Mouse (Mus musculus) hindbrain, embryonic 15.5 days (tissue): ENCODE results near the gene Dnmt1. TPM values are rescaled to one million over a fixed set of nuclear protein-coding genes. Genes with fewer than 3 reads are reported as not detected.

Experiments used
- ATAC-seq: fragments of 200-750 bp; cut with Nextera tagmentation; 2 replicates; pipeline ENCODE4 v1.8.0; 2017; ENCODE audit warnings: low read depth, moderate number of reproducible peaks, moderate TSS enrichment; ENCODE audit not compliant: low FRiP score
- H3K27ac ChIP-seq: fragments of 300-500 bp; sonication (generic); replicated peaks from 2 replicates; pipeline ENCODE4 v1.5.1; 2015; ENCODE audit warnings: mild to moderate bottlenecking, inconsistent platforms
- H3K27me3 ChIP-seq: fragments of 300-500 bp; sonication (generic); 2 replicates; pipeline ENCODE4 v1.6.1; 2015; ENCODE audit warnings: control low read depth, inconsistent platforms
- H3K36me3 ChIP-seq: fragments of 300-500 bp; sonication (generic); 2 replicates; pipeline ENCODE4 v1.6.1; 2015; ENCODE audit warnings: control low read depth, inconsistent platforms
- H3K4me1 ChIP-seq: fragments of 300-500 bp; sonication (generic); replicated peaks from 2 replicates; pipeline ENCODE4 v1.6.1; 2015; ENCODE audit warnings: control low read depth, inconsistent platforms
- H3K4me2 ChIP-seq: fragments of 300-500 bp; sonication (generic); 2 replicates; pipeline ENCODE4 v1.6.1; 2015; ENCODE audit warnings: moderate library complexity, mild to moderate bottlenecking, inconsistent platforms
- H3K4me3 ChIP-seq: fragments of 300-500 bp; sonication (generic); 2 replicates; pipeline ENCODE4 v1.5.1; 2015; ENCODE audit warnings: mild to moderate bottlenecking, inconsistent platforms
- H3K9ac ChIP-seq: fragments of 300-500 bp; sonication (generic); 2 replicates; pipeline ENCODE4 v1.6.1; 2015; ENCODE audit warnings: inconsistent platforms
- H3K9me3 ChIP-seq: fragments of 300-500 bp; sonication (generic); 2 replicates; pipeline ENCODE4 v1.6.1; 2016; ENCODE audit warnings: control low read depth, inconsistent platforms
- WGBS: fragments of 180-500 bp; shearing (Covaris S2); methylation state at CpG from one replicate; pipeline ENCODE4 v1.1.7; 2015; 5-methylcytosine and 5-hydroxymethylcytosine counted together
- polyA plus RNA-seq: library from polyadenylated mRNA; unstranded; fragments of >200 nt; fragmentation: Nextera tagmentation; extraction: Ambion mirVana; gene quantifications from 2 replicates; pipeline ENCODE4 v1.2.1, GENCODE M21; 2015

Gene Dnmt1
- polyA plus RNA-seq, 1 experiment from 2014 or later = 63.9 TPM

DNA sequence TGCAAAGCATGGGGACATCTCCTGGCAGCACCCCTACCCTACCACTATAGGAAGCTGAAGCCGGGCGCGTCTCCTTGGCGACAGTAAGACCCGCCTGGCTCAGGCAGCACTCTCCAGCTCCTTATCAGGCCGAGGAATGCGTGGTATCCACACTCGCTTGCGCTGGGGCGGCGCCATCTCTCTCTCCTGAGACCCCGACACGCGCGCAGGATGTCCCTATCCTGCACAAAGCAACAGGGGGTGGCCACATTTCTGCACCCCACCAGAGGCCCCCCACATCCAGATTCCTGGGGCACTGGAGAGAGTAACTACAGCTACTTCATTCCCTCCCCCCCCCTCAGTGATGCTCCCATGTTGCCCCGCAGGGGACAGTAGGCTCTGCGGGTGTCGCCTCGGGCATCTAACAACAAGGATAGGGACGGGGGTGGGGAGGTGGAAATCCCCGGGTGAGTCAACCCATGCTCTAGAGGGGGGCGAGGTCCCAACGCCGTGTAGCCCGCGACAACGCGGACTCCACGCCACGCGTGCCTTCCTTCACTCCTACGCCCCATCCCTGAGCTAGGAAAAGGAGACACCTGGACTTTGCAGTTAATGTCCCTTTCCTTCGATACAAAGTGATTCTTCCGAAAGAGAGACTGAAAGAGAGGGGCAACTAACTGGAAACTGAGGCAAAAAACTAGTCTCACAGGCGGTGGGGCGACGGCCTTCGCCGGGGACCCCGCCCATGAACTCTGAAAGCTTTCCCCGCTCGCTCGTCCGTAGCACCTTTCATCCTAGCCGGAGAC is 15.9 kb upstream of the Dnmt1 start:
- H3K27ac ChIP-seq = no peak overlapping the region; the same call in 1 of the 2 replicates
- H3K9me3 ChIP-seq = no peaks in the 10 kb centered on the region
- H3K36me3 ChIP-seq = no peaks in the 10 kb centered on the region
- H3K4me1 ChIP-seq = peaks cover 34% of the 10 kb centered on the region
- H3K4me3 ChIP-seq = peak overlapping the region; percentile 75
- H3K9ac ChIP-seq = peak overlapping the region; percentile 68
- under 1% methylated on average over 45 of the region's 45 CpGs for WGBS
- peak; percentile 17; the same call in 1 of the 2 replicates for ATAC-seq
- H3K27me3 ChIP-seq = no peaks in the 10 kb centered on the region
- peak overlapping the region; percentile 98 for H3K4me2 ChIP-seq

- ATAC-seq = no peak
- Histone ChIP-seq H3K36me3 (no peaks in the 10 kb centered on the region), H3K27me3 (no peaks in the 10 kb centered on the region), H3K4me1 (peaks cover 34% of the 10 kb centered on the region), H3K4me2 (peak overlapping the region; percentile 18), H3K9ac (no peak overlapping the region), H3K27ac (no peak overlapping the region), H3K4me3 (no peak overlapping the region), H3K9me3 (no peaks in the 10 kb centered on the region)
- WGBS = 58% methylated on average over 6 of the region's 6 CpGs
Measured at GRCm38 (mm10) chr9:20973682-20974075, 14.0 kb upstream of the Dnmt1 start.

DNA sequence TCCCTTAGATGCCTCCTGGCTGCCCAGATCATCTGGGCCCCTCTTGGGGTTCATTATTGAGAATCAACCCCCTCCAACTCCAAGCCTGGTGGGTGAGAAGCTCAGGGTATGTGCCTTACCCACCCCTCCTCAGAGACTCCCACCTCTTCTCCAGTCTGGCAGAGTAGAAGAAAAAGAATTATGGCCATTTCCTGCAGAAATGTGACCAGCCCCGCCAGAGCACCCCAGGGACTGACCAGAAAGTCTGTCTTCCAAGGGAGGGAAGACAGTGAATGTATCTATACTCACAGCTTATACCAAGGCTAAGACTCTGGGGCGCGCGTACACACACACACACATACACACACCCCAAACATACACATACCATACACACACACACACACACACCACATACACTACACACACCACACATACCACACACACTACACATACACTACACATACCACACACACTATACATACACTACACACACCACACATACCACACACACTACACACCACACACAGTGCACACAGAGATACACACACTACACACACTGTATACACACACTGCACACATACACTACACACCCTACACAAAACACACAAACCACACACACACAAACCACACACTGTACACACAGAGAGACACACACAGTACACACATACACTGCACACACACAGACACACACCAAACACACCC is 13.5 kb upstream of the Dnmt1 start:
- no peaks in the 10 kb centered on the region for H3K27me3 ChIP-seq
- 0 out of 2 replicates have a peak, but pooled peaks cover 4% of the 10 kb centered on the region for H3K36me3 ChIP-seq
- no peak overlapping the region for H3K4me3 ChIP-seq
- peaks cover 34% of the 10 kb centered on the region for H3K4me1 ChIP-seq
- peak overlapping the region; percentile 39 for H3K4me2 ChIP-seq
- no peak overlapping the region; the same call in 1 of the 2 replicates for H3K27ac ChIP-seq
- WGBS = 85% methylated on average over 4 of the region's 4 CpGs
- no peaks in the 10 kb centered on the region for H3K9me3 ChIP-seq
- H3K9ac ChIP-seq = no peak overlapping the region
- no peak for ATAC-seq

DNA sequence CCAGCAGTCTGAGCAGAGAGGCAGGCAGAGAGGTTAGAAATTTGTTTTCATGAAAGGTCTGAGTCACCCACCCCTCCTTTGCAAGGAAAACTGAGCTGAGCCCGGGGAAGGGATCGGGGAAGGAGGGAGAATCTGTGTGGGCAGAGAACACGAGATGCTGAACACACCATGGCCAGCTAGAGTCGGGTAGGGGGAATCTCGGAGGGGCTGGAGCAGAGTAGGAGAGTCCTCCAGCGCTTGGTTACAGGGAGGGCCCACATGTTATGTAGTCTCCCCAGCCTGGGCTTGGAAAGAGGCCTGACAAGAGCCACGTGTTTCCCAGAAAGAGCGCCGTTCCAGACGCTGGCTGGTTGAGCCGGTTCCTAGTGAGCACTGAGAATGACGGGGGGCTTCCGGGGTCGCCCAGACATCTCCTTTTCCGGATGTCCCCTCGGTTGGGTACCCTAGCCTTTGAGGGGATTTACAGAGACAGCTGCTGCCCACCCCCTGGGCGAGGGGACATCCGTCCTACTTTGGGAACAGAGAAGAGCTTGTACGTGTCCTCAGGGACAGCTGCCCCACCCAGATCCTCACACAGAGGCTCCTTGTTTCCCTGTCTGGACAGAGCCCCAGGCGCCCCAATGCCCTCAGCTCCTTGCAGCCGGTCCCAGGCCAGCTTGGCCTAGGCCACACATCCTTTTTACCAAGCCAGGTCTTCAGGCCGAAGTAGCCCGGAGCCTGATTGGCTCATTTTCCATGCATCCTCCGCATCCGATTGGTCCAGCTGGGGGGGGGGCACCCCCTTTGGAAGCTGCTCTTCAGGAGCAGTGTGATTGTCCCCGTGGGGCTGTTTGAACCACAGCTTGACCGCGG is 12.7 kb upstream of the Dnmt1 start:
- peaks cover 34% of the 10 kb centered on the region for H3K4me1 ChIP-seq
- H3K9ac ChIP-seq = no peak overlapping the region; the same call in 1 of the 2 replicates
- H3K9me3 ChIP-seq = no peaks in the 10 kb centered on the region
- H3K27ac ChIP-seq = peak overlapping the region; percentile 23; the same call in 1 of the 2 replicates
- 0 out of 2 replicates have a peak, but pooled peaks cover 7% of the 10 kb centered on the region for H3K36me3 ChIP-seq
- peak overlapping the region; percentile 39 for H3K4me2 ChIP-seq
- no peak overlapping the region for H3K4me3 ChIP-seq
- 39% methylated on average over 28 of the region's 28 CpGs for WGBS
- no peaks in the 10 kb centered on the region for H3K27me3 ChIP-seq
- ATAC-seq = peak; percentile 29; the same call in 1 of the 2 replicates

- no peak overlapping the region for H3K4me2 ChIP-seq
- no peak overlapping the region for H3K4me3 ChIP-seq
- H3K9me3 ChIP-seq = no peaks in the 10 kb centered on the region
- 0 out of 2 replicates have a peak, but pooled peaks cover 9% of the 10 kb centered on the region for H3K36me3 ChIP-seq
- H3K4me1 ChIP-seq = peaks cover 34% of the 10 kb centered on the region
- no peaks in the 10 kb centered on the region for H3K27me3 ChIP-seq
- WGBS = 75% methylated on average over 7 of the region's 7 CpGs
- H3K9ac ChIP-seq = no peak overlapping the region
- no peak for ATAC-seq
- H3K27ac ChIP-seq = peak overlapping the region; percentile 23; the same call in 1 of the 2 replicates
Measured at GRCm38 (mm10) chr9:20971751-20972140, 12.1 kb upstream of the Dnmt1 start.

- no peaks in the 10 kb centered on the region for H3K27me3 ChIP-seq
- no peak for ATAC-seq
- WGBS = 84% methylated on average over 5 of the region's 5 CpGs
Measured at GRCm38 (mm10) chr9:20966747-20967146, 7.1 kb upstream of the Dnmt1 start.

GRCm38 (mm10) chr9:20966008-20966407 is 6.3 kb upstream of the Dnmt1 start:
- ATAC-seq = no peak
- Histone ChIP-seq H3K27me3 (no peaks in the 10 kb centered on the region), H3K36me3 (0 out of 2 replicates have a peak, but pooled peaks cover 9% of the 10 kb centered on the region), H3K27ac (no peak overlapping the region), H3K9me3 (no peaks in the 10 kb centered on the region), H3K4me3 (no peak overlapping the region), H3K9ac (no peak overlapping the region), H3K4me1 (no peaks in the 10 kb centered on the region), H3K4me2 (no peak overlapping the region)
- 85% methylated on average over 3 of the region's 3 CpGs for WGBS

More at GRCm38 (mm10) chr9:20966747-20967146, 7.1 kb upstream of the Dnmt1 start:
- Histone ChIP-seq H3K4me2 (no peak overlapping the region), H3K4me3 (no peak overlapping the region), H3K36me3 (0 out of 2 replicates have a peak, but pooled peaks cover 9% of the 10 kb centered on the region), H3K4me1 (no peaks in the 10 kb centered on the region), H3K27ac (no peak overlapping the region), H3K9ac (no peak overlapping the region), H3K9me3 (no peaks in the 10 kb centered on the region)

- no peak overlapping the region for H3K27ac ChIP-seq
- ATAC-seq = no peak
- H3K4me2 ChIP-seq = no peak overlapping the region
- no peaks in the 10 kb centered on the region for H3K27me3 ChIP-seq
- no peak overlapping the region for H3K9ac ChIP-seq
- H3K4me1 ChIP-seq = no peaks in the 10 kb centered on the region
- 89% methylated on average over 4 of the region's 4 CpGs for WGBS
- H3K9me3 ChIP-seq = no peaks in the 10 kb centered on the region
- H3K36me3 ChIP-seq = 0 out of 2 replicates have a peak, but pooled peaks cover 9% of the 10 kb centered on the region
- H3K4me3 ChIP-seq = no peak overlapping the region
Measured at GRCm38 (mm10) chr9:20965606-20966005, 5.9 kb upstream of the Dnmt1 start.

DNA sequence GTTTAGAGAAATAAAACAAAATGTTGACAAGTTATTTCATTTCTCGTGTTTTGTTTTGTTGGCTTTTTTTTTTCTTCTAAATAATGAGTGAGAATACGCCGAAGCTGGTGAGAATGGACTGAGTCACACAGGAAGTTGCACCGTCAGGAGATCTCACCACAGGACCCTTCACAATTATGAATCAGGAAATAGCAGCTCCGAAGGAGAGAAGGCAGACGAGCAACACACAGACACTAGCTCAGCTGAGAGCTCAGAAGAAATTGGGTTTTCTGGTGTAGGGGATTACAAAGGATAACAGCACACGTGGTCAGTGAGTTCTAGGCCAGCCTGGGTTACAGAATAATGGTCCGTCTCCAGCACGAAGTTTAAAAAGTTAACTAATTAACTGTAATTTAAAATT is 1.9 kb upstream of the Dnmt1 start:
- Histone ChIP-seq H3K4me2 (no peak overlapping the region), H3K27ac (no peak overlapping the region), H3K9me3 (no peaks in the 10 kb centered on the region), H3K36me3 (no peaks in the 10 kb centered on the region), H3K4me1 (no peaks in the 10 kb centered on the region), H3K4me3 (no peak overlapping the region), H3K9ac (no peak overlapping the region), H3K27me3 (no peaks in the 10 kb centered on the region)
- WGBS = 84% methylated on average over 9 of the region's 9 CpGs
- no peak for ATAC-seq

GRCm38 (mm10) chr9:20956989-20957388 is 2.7 kb downstream of the Dnmt1 start:
- no peak for ATAC-seq
- Histone ChIP-seq H3K36me3 (no peaks in the 10 kb centered on the region), H3K9ac (no peak overlapping the region), H3K4me3 (no peak overlapping the region), H3K27ac (no peak overlapping the region), H3K9me3 (no peaks in the 10 kb centered on the region), H3K4me2 (no peak overlapping the region), H3K27me3 (no peaks in the 10 kb centered on the region), H3K4me1 (no peaks in the 10 kb centered on the region)
- 88% methylated on average over 3 of the region's 3 CpGs for WGBS

GRCm38 (mm10) chr9:20952520-20953227 is 7.0 kb downstream of the Dnmt1 start:
- H3K36me3 ChIP-seq = no peaks in the 10 kb centered on the region
- H3K27ac ChIP-seq = peak overlapping the region; percentile 93
- ATAC-seq = peak; percentile 95
- H3K4me2 ChIP-seq = peak overlapping the region; percentile 93
- H3K9ac ChIP-seq = peak overlapping the region; percentile 77
- no peaks in the 10 kb centered on the region for H3K9me3 ChIP-seq
- no peaks in the 10 kb centered on the region for H3K27me3 ChIP-seq
- peaks cover 15% of the 10 kb centered on the region for H3K4me1 ChIP-seq
- peak overlapping the region; percentile 74 for H3K4me3 ChIP-seq
- WGBS = under 1% methylated on average over 51 of the region's 51 CpGs
